Mouse (Mus musculus): ENCODE measurements around the gene Arid1b.

DNA sequence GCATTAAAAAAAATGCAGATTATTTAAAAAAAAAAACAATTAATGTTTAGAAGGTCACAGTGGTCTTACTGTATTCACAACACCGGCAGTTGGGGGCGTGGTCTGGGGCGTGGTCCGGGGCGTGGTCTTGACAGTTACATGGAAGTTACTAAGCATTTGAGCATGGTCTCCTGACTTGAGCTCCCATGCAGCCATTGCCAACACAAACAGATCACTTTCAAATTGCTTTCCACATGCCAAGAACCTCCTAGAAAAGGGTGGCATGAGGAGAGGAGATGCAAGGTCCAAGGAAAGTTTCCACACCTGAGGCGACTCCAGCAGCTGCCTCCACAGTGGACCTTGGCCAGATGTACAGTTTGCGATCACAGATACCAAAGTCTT lies 383.8 kb downstream of the Arid1b start:
- TF ChIP-seq GATA1 (IDR thresholded peaks at IDR 0.05; ENCODE audit: borderline replicate concordance, low read length) (no peak), CTCF (IDR thresholded peaks at IDR 0.05; ENCODE audit: low read depth, low read length) (no peak)
